Mouse (Mus musculus) heart, embryonic 11.5 days (tissue): ENCODE measurements around the gene Tmppe. TPM values are rescaled to one million over a fixed set of nuclear protein-coding genes. Genes with fewer than 3 reads are reported as not detected.
"Not testable (repeated sequence)": the region's sequence is repeated elsewhere in the genome, so short reads cannot be mapped to it uniquely, and the experiment has no call there.

ENCODE experiments used
- ATAC-seq: fragments of 200-750 bp; cut with Nextera tagmentation; replicated peaks from 2 replicates; pipeline ENCODE4 v1.8.0; 2017; ENCODE audit warnings: moderate library complexity; ENCODE audit not compliant: insufficient number of reproducible peaks, low FRiP score, low TSS enrichment
- H3K27ac ChIP-seq: fragments of 300-500 bp; sonication (generic); 2 replicates; pipeline ENCODE4 v1.5.1; 2014; ENCODE audit warnings: mild to moderate bottlenecking, low read depth, low read length
- H3K27me3 ChIP-seq: fragments of 300-500 bp; sonication (generic); 2 replicates; pipeline ENCODE4 v1.6.1; 2014; ENCODE audit warnings: mild to moderate bottlenecking, low read length, mixed read lengths; ENCODE audit not compliant: control insufficient read depth, insufficient read depth
- H3K36me3 ChIP-seq: fragments of 300-500 bp; sonication (generic); 2 replicates; pipeline ENCODE4 v1.6.1; 2014; ENCODE audit warnings: mild to moderate bottlenecking, low read length, moderate library complexity, mixed read lengths; ENCODE audit not compliant: control insufficient read depth, insufficient read depth
- H3K4me1 ChIP-seq: fragments of 300-500 bp; sonication (generic); 2 replicates; pipeline ENCODE4 v1.6.1; 2014; ENCODE audit warnings: low read length; ENCODE audit not compliant: control insufficient read depth, insufficient read depth
- H3K4me2 ChIP-seq: fragments of 300-500 bp; sonication (generic); 2 replicates; pipeline ENCODE4 v1.6.1; 2014; ENCODE audit warnings: mild to moderate bottlenecking, moderate library complexity
- H3K4me3 ChIP-seq: fragments of 300-500 bp; sonication (generic); 2 replicates; pipeline ENCODE4 v1.5.1; 2014; ENCODE audit warnings: low read depth, low read length
- H3K9ac ChIP-seq: fragments of 300-500 bp; sonication (generic); 2 replicates; pipeline ENCODE4 v1.6.1; 2014; ENCODE audit warnings: mild to moderate bottlenecking, low read depth, low read length, moderate library complexity
- H3K9me3 ChIP-seq: fragments of 300-500 bp; sonication (generic); replicated peaks from 2 replicates; pipeline ENCODE4 v1.6.1; 2016; ENCODE audit warnings: low read length; ENCODE audit not compliant: control insufficient read depth
- WGBS: fragments of 180-500 bp; shearing (Covaris S2); extraction: QIAGEN DNeasy Blood & Tissue Kit; methylation state at CpG from one replicate; pipeline ENCODE4 v1.1.7; 2014; ENCODE audit not compliant: insufficient replicate concordance; 5-methylcytosine and 5-hydroxymethylcytosine counted together
- polyA plus RNA-seq: library from polyadenylated mRNA; unstranded; fragments of >200 nt; fragmentation: Nextera tagmentation; extraction: Ambion mirVana; gene quantifications from 2 replicates; pipeline ENCODE4 v1.2.1, GENCODE M21; 2014

Gene Tmppe
- 4.3 and 6.3 TPM in 2 replicates for polyA plus RNA-seq

DNA sequence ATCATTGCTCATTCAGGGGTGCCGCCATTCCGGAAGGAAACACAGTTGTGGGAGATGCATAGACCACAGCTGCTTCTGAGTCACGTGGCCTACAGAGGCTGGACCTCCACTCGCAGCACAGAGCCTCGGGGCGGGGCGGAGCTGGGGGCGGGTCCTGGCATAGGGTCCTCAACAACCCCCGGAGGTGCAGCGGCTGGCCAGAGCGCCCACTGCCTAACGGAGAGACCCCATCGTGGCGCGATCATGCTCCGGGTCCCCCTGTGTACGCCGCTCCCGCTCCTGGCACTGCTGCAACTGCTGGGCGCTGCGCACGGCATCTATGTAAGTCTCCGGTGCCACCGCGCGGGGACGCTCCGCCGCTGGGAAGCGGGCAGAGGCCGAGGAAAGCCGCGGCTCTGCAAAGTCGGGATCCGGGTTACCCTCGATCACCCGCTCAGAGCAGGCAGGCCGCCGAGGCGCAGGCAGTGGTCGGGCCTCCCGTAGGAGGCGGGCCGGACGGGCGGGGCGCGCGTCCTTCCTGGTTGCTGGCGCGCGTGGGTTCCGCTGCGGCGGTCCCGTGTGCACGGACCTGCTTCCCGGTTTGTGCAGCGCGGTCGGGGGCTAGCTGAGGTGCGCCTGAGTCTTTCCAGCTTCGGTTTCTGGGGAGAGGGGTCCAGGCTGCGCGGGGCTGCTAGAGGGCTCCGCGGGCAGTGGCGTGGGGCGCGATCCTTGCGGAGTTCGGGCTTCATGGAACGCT is at the start of gene Tmppe, which contains the start of gene Glb1:
TSS of gene Tmppe (plus strand) at position 157 of the 736 bp plus-strand sequence.
TSS of gene Glb1 (plus strand) at position 128 of the 736 bp plus-strand sequence.
- peak; percentile 95 for ATAC-seq
- peak within 1 kb of the TSS; percentile 93 for H3K9ac ChIP-seq
- H3K4me3 ChIP-seq, result peak within 1 kb of the TSS; percentile 94
- peak within 1 kb of the TSS; percentile 92 for H3K27ac ChIP-seq
- no peaks in the 10 kb centered on the region for H3K9me3 ChIP-seq
- peak within 1 kb of the TSS; percentile 91 for H3K4me2 ChIP-seq
- peaks cover 6% of the 10 kb centered on the region for H3K4me1 ChIP-seq
- peaks cover 14% of the 10 kb centered on the region for H3K36me3 ChIP-seq
- no peaks in the 10 kb centered on the region for H3K27me3 ChIP-seq
- WGBS, result under 1% methylated on average over 73 of the region's 73 CpGs

- peak overlapping the region; percentile 86 for H3K4me2 ChIP-seq
- no peaks in the 10 kb centered on the region for H3K27me3 ChIP-seq
- peak overlapping the region; percentile 75 for H3K9ac ChIP-seq
- H3K4me1 ChIP-seq, result no peaks in the 10 kb centered on the region
- H3K36me3 ChIP-seq, result no peaks in the 10 kb centered on the region
- ATAC-seq, result peak; percentile 49; the same call in 1 of the 2 replicates
- peak overlapping the region; percentile 51 for H3K4me3 ChIP-seq
- WGBS, result under 1% methylated on average over 48 of the region's 48 CpGs
- H3K27ac ChIP-seq, result no peak overlapping the region
- no peaks in the 10 kb centered on the region for H3K9me3 ChIP-seq
Measured at GRCm38 (mm10) chr9:114367783-114368470, 33.0 kb upstream of the Tmppe start.

DNA sequence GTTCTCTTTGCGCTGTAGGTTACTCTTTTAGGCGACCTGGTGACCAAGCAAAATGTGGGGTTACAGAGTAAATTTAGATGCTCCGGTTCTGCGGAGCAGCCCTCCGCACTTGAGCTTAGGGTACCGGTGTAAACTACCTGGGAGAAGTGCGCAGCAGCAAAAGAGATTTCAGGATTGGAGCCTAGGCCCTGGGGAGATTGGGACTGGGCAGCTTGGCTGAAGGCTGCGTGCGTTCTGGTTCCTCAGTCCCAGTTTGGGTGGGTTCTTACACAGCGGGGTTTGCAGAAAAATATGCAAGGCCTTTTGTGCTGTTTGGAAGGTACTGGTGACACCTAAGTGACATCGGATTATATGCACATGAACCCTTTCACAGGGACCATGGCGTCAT is 32.4 kb upstream of the Tmppe start:
- Histone ChIP-seq H3K36me3 (no peaks in the 10 kb centered on the region), H3K4me1 (no peaks in the 10 kb centered on the region), H3K9ac (peak overlapping the region; percentile 75), H3K27ac (no peak overlapping the region), H3K9me3 (no peaks in the 10 kb centered on the region), H3K27me3 (no peaks in the 10 kb centered on the region), H3K4me3 (peak overlapping the region; percentile 51), H3K4me2 (peak overlapping the region; percentile 86)
- ATAC-seq, result 0 out of 2 replicates have a peak, but pooled peaks have one; percentile 9
- WGBS, result 10% methylated on average over 12 of the region's 12 CpGs

DNA sequence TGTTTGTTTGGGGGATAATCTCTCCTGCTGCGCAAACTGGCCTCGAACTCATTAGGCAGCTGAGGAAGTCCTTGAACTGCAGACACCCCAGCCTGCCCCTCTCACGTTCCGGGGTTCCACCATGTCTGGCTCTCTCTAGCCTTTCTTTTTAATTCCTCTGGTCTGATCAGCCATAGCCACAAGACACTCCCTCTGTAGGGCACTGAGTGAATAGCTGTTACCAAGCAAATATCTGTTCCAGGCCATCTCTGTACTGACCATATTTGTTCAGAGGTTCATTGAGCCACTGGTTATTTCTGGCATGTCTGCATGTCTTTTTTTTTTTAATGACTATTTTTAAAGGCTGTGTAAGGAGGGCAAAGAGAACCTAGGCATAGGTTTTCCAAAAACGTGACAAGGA is 31.5 kb upstream of the Tmppe start:
- not testable (repeated sequence) for H3K4me3 ChIP-seq, H3K36me3 ChIP-seq, H3K4me1 ChIP-seq, ATAC-seq, H3K27me3 ChIP-seq, H3K9me3 ChIP-seq, H3K27ac ChIP-seq, H3K9ac ChIP-seq, H3K4me2 ChIP-seq
- WGBS, result 56% methylated on average over 5 of the region's 5 CpGs

GRCm38 (mm10) chr9:114371717-114372116 is 29.2 kb upstream of the Tmppe start:
- not testable (repeated sequence) for H3K36me3 ChIP-seq, H3K27me3 ChIP-seq, H3K27ac ChIP-seq, ATAC-seq, H3K4me2 ChIP-seq, H3K4me1 ChIP-seq, H3K9me3 ChIP-seq, H3K4me3 ChIP-seq, H3K9ac ChIP-seq
- whole genome bisulfite sequencing, result 30% methylated on average over 5 of the region's 5 CpGs

- Histone ChIP-seq H3K36me3 (peaks cover 7% of the 10 kb centered on the region; the same call in 1 of the 2 replicates), H3K4me2 (no peak overlapping the region), H3K9me3 (no peaks in the 10 kb centered on the region), H3K27me3 (no peaks in the 10 kb centered on the region), H3K9ac (no peak overlapping the region), H3K27ac (no peak overlapping the region), H3K4me3 (no peak overlapping the region), H3K4me1 (no peaks in the 10 kb centered on the region; the same call in 1 of the 2 replicates)
- no peak for ATAC-seq
- WGBS, result 80% methylated on average over 10 of the region's 10 CpGs
Measured at GRCm38 (mm10) chr9:114375276-114375962, 25.5 kb upstream of the Tmppe start.

DNA sequence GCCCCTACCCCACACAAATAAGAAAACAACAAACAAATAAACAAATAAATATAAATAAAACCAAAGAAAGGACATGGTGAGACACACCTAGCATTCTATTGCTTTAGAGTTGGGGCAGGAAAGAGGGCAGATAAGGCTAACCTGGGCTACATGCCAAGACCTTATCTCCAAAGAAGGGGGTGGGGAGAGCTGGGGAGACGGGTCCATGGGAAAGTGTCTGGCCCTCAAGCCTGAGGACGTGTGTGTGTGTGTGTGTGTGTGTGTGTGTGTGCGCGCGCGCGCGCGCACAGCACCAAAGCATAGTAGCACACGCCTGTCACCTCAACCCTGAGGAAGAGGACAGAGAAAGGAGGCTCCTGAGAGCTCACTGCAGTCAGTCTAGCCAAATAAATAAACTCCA is 23.7 kb upstream of the Tmppe start:
- 75% methylated on average over 10 of the region's 10 CpGs for WGBS
- no peaks in the 10 kb centered on the region; the same call in 1 of the 2 replicates for H3K4me1 ChIP-seq
- H3K36me3 ChIP-seq, result peaks cover 9% of the 10 kb centered on the region; the same call in 1 of the 2 replicates
- no peaks in the 10 kb centered on the region for H3K9me3 ChIP-seq
- 0 out of 2 replicates have a peak, but pooled peaks have one; percentile 42 for ATAC-seq
- no peaks in the 10 kb centered on the region for H3K27me3 ChIP-seq
- no peak overlapping the region for H3K9ac ChIP-seq
- no peak overlapping the region for H3K27ac ChIP-seq
- no peak overlapping the region for H3K4me3 ChIP-seq
- no peak overlapping the region for H3K4me2 ChIP-seq

DNA sequence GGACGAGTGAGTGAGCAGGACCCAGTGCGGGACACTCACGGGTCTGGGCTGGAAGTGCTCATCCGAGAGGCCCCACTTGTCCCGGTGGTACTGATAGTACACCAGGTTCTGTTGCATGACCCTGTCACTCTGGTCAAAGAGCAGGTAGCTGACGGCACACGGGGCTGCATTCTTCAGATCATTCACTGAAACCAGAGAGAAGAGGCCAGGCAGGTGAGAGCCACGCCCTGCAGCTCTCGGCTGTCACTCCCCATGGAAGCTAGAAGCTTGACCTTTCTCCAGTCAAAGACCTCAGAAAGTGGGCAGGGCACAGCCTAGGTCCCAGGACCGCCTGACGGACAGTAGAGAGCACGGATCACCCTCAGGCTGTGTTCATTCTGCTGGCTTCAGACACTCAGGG is 21.0 kb upstream of the Tmppe start:
- 76% methylated on average over 12 of the region's 12 CpGs for WGBS

More for the DNA sequence above, 21.0 kb upstream of the Tmppe start:
- Histone ChIP-seq H3K36me3 (peaks cover 10% of the 10 kb centered on the region; the same call in 1 of the 2 replicates), H3K27me3 (no peaks in the 10 kb centered on the region), H3K9ac (no peak overlapping the region), H3K4me2 (no peak overlapping the region), H3K4me1 (no peaks in the 10 kb centered on the region; the same call in 1 of the 2 replicates), H3K9me3 (no peaks in the 10 kb centered on the region), H3K4me3 (no peak overlapping the region), H3K27ac (no peak overlapping the region)
- no peak for ATAC-seq
